Mouse (Mus musculus) MEL (cell line): ENCODE data around the gene Rbfox2. TPM values are rescaled to one million over a fixed set of nuclear protein-coding genes. Genes with fewer than 3 reads are reported as not detected.

Experiments used
- DNase-seq: peaks from one replicate; pipeline ENCODE4 v3.0.0; 2011; ENCODE audit warnings: low read depth, low spot score
- H3K27ac ChIP-seq: 2 replicates; pipeline ENCODE4 v1.5.1; 2012; ENCODE audit warnings: low read depth, mild to moderate bottlenecking, control low read depth, low read length, moderate library complexity; ENCODE audit not compliant: control insufficient read depth
- H3K27me3 ChIP-seq, 2 experiments: fragments of 150-350 bp in 1 of 2; sonication (generic) in 1 of 2; 2 replicates each; pipeline ENCODE4 v1.6.1; 2012; ENCODE audit warnings: low read length in 2 of 2, mild to moderate bottlenecking in 2 of 2, improper control_type of control experiment in 1 of 2, moderate library complexity in 1 of 2; ENCODE audit not compliant: insufficient read depth in 2 of 2, control insufficient read depth in 1 of 2
- H3K36me3 ChIP-seq, 2 experiments: 2 replicates each; pipeline ENCODE4 v1.6.1; 2012 to 2014; ENCODE audit warnings: low read length in 2 of 2, improper control_type of control experiment in 1 of 2, inconsistent platforms in 1 of 2, mild to moderate bottlenecking in 1 of 2; ENCODE audit not compliant: insufficient read depth in 2 of 2, control insufficient read depth in 1 of 2
- H3K4me1 ChIP-seq, 2 experiments: fragments of 150-350 bp in 1 of 2; sonication (generic) in 1 of 2; 2 replicates each; pipeline ENCODE4 v1.6.1; 2012; ENCODE audit warnings: low read length in 2 of 2, improper control_type of control experiment in 1 of 2, mild to moderate bottlenecking in 1 of 2; ENCODE audit not compliant: insufficient read depth in 2 of 2, control insufficient read depth in 1 of 2
- H3K4me3 ChIP-seq, 2 experiments: fragments of 150-350 bp in 1 of 2; sonication (generic) in 1 of 2; 2 replicates each; pipeline ENCODE4 v1.5.1; 2012; ENCODE audit warnings: low read depth in 2 of 2, low read length in 2 of 2, mild to moderate bottlenecking in 2 of 2, moderate library complexity in 2 of 2, control low read depth in 1 of 2, improper control_type of control experiment in 1 of 2; ENCODE audit not compliant: control insufficient read depth in 1 of 2, insufficient read depth in 1 of 2
- H3K79me2 ChIP-seq: 2 replicates; pipeline ENCODE4 v1.6.1; 2012; ENCODE audit warnings: mild to moderate bottlenecking, low read length, moderate library complexity; ENCODE audit not compliant: control insufficient read depth, poor library complexity, insufficient read depth
- H3K9ac ChIP-seq: 2 replicates; pipeline ENCODE4 v1.6.1; 2012; ENCODE audit warnings: low read depth, mild to moderate bottlenecking, control low read depth, low read length, moderate library complexity; ENCODE audit not compliant: control insufficient read depth, poor library complexity, severe bottlenecking
- H3K9me3 ChIP-seq: fragments of 150-350 bp; sonication (generic); replicated peaks from 2 replicates; pipeline ENCODE4 v1.6.1; 2012; ENCODE audit warnings: mild to moderate bottlenecking, low read length, improper control_type of control experiment, moderate library complexity; ENCODE audit not compliant: insufficient read depth
- BHLHE40 ChIP-seq: IDR thresholded peaks from 2 replicates; pipeline ENCODE4 v1.6.1; 2012; ENCODE audit warnings: low read depth, mild to moderate bottlenecking, inconsistent platforms, low read length, improper control_type of control experiment, borderline replicate concordance
- CTCF ChIP-seq, 3 experiments: IDR thresholded peaks in 2 of 3; conservative IDR thresholded peaks in 1 of 3; 2 replicates each; pipeline ENCODE4 v1.5.1; 2011 to 2012; ENCODE audit warnings: low read length in 3 of 3, low read depth in 2 of 3, mild to moderate bottlenecking in 2 of 3, improper control_type of control experiment in 1 of 3, inconsistent platforms in 1 of 3, mixed read lengths in 1 of 3, moderate library complexity in 1 of 3; ENCODE audit not compliant: control insufficient read depth in 1 of 3, insufficient read depth in 1 of 3, poor library complexity in 1 of 3, severe bottlenecking in 1 of 3
- EP300 ChIP-seq, 2 experiments: IDR thresholded peaks; 2 replicates each; pipeline ENCODE4 v1.6.1; 2011; ENCODE audit warnings: improper control_type of control experiment in 2 of 2, low read length in 2 of 2, low read depth in 1 of 2, mild to moderate bottlenecking in 1 of 2
- GABPA ChIP-seq: IDR thresholded peaks from 2 replicates; pipeline ENCODE4 v1.6.1; 2012; ENCODE audit warnings: low read depth, mild to moderate bottlenecking, inconsistent platforms, low read length, improper control_type of control experiment, moderate library complexity
- HCFC1 ChIP-seq: IDR thresholded peaks from 2 replicates; pipeline ENCODE4 v1.6.1; 2012; ENCODE audit warnings: low read depth, mild to moderate bottlenecking, inconsistent platforms, low read length, improper control_type of control experiment, moderate library complexity
- MAFK ChIP-seq: IDR thresholded peaks from 2 replicates; pipeline ENCODE4 v1.6.1; 2011; ENCODE audit warnings: low read depth, mild to moderate bottlenecking, low read length, improper control_type of control experiment, borderline replicate concordance
- MAX ChIP-seq: IDR thresholded peaks from 2 replicates; pipeline ENCODE4 v1.6.1; 2011; ENCODE audit warnings: low read length, improper control_type of control experiment
- MAZ ChIP-seq: IDR thresholded peaks from 2 replicates; pipeline ENCODE4 v1.6.1; 2012; ENCODE audit warnings: low read depth, mild to moderate bottlenecking, inconsistent platforms, low read length, improper control_type of control experiment
- MYB ChIP-seq: IDR thresholded peaks from 2 replicates; pipeline ENCODE4 v1.6.1; 2011; ENCODE audit warnings: mild to moderate bottlenecking, low read depth, low read length, improper control_type of control experiment
- MYC ChIP-seq: IDR thresholded peaks from 2 replicates; pipeline ENCODE4 v1.6.1; 2011; ENCODE audit warnings: low read depth, mild to moderate bottlenecking, low read length, improper control_type of control experiment, moderate library complexity
- NELFE ChIP-seq: IDR thresholded peaks from 2 replicates; pipeline ENCODE4 v1.6.1; 2011; ENCODE audit warnings: low read depth, low read length, improper control_type of control experiment
- NRF1 ChIP-seq: IDR thresholded peaks from 2 replicates; pipeline ENCODE4 v1.6.1; 2014; ENCODE audit warnings: low read depth, mild to moderate bottlenecking, inconsistent platforms, low read length, improper control_type of control experiment, moderate library complexity; ENCODE audit not compliant: poor library complexity, insufficient read depth, severe bottlenecking
- POLR2AphosphoS5 ChIP-seq: IDR thresholded peaks from 2 replicates; pipeline ENCODE4 v1.6.1; 2012; ENCODE audit warnings: low read depth, borderline replicate concordance, mild to moderate bottlenecking, inconsistent platforms, low read length, moderate library complexity, mixed read lengths
- RAD21 ChIP-seq: IDR thresholded peaks from 2 replicates; pipeline ENCODE4 v1.6.1; 2011; ENCODE audit warnings: mild to moderate bottlenecking, low read depth, low read length, improper control_type of control experiment
- RCOR1 ChIP-seq: IDR thresholded peaks from 2 replicates; pipeline ENCODE4 v1.6.1; 2012; ENCODE audit warnings: low read depth, mild to moderate bottlenecking, inconsistent platforms, low read length, improper control_type of control experiment
- SMC3 ChIP-seq: IDR thresholded peaks from 2 replicates; pipeline ENCODE4 v1.6.1; 2011; ENCODE audit warnings: low read depth, low read length, improper control_type of control experiment
- TAL1 ChIP-seq: IDR thresholded peaks from 2 replicates; pipeline ENCODE4 v1.6.1; 2012; ENCODE audit warnings: mild to moderate bottlenecking, inconsistent platforms, low read length, moderate library complexity, mixed read lengths
- TBP ChIP-seq: IDR thresholded peaks from 2 replicates; pipeline ENCODE4 v1.8.0; 2011; ENCODE audit warnings: low read depth, low read length, improper control_type of control experiment
- USF1 ChIP-seq: IDR thresholded peaks from 2 replicates; pipeline ENCODE4 v1.6.1; 2014; ENCODE audit warnings: low read depth, mild to moderate bottlenecking, inconsistent platforms, low read length, improper control_type of control experiment, moderate library complexity
- polyA plus RNA-seq, 2 experiments: library from polyadenylated mRNA; stranded (reverse) in 1 of 2; unstranded in 1 of 2; fragments of >175 nt in 1 of 2; fragments of >200 nt in 1 of 2; gene quantifications; 2 replicates each; pipeline versions ENCODE4 v1.2.1 to v1.2.4; 2012; ENCODE audit warnings: low replicate concordance in 2 of 2, low read depth in 1 of 2; ENCODE audit not compliant: insufficient read length in 2 of 2, insufficient read depth in 1 of 2, missing spikeins in 1 of 2
- total RNA-seq: library from RNA; depleted of rRNA; stranded (reverse); fragments of 300-350 nt; gene quantifications from 2 replicates; pipeline ENCODE4 v1.2.3, GENCODE M21; 2012

Rbfox2 gene
- total and polyA plus RNA-seq, 3 experiments, result 3.4 to 6.0 TPM; not detected in 1

GRCm38 (mm10) chr15:77257437-77258229 is 49.2 kb downstream of the Rbfox2 start:
- Histone ChIP-seq H3K4me3 (no peak overlapping the region), H3K79me2 (no peaks in the 10 kb centered on the region), H3K27me3 (no peaks in the 10 kb centered on the region), H3K9me3 (no peaks in the 10 kb centered on the region), H3K36me3 (no peaks in the 10 kb centered on the region), H3K27ac (no peak overlapping the region), H3K9ac (no peak overlapping the region), H3K4me1 (no peaks in the 10 kb centered on the region)
- TF ChIP-seq USF1 (no peak), CTCF (IDR thresholded peaks at IDR 0.05 in 2 of 3, conservative IDR thresholded peaks at IDR 0.05 in 1 of 3; ENCODE audit: control insufficient read depth in 1 of 3, insufficient read depth in 1 of 3, low read depth in 2 of 3, low read length in 3 of 3, poor library complexity in 1 of 3, severe bottlenecking in 1 of 3) (peak; percentile 56 to 80 (median 58)), POLR2AphosphoS5 (no peak), MYB (no peak), HCFC1 (no peak), NELFE (no peak), SMC3 (peak; percentile 46), EP300 (IDR thresholded peaks at IDR 0.05; ENCODE audit: low read depth in 1 of 2, low read length in 2 of 2) (no peak)
- peak; percentile 36 for DNase-seq

- H3K4me3 ChIP-seq, result no peak overlapping the region
- no peaks in the 10 kb centered on the region for H3K36me3 ChIP-seq
- no peaks in the 10 kb centered on the region for H3K27me3 ChIP-seq
- H3K9me3 ChIP-seq, result no peaks in the 10 kb centered on the region
- no peaks in the 10 kb centered on the region for H3K4me1 ChIP-seq
- H3K79me2 ChIP-seq, result no peaks in the 10 kb centered on the region
- no peak for DNase-seq
- H3K9ac ChIP-seq, result no peak overlapping the region
- H3K27ac ChIP-seq, result no peak overlapping the region
- no peak for TF ChIP-seq RAD21
- no peak for TF ChIP-seq TBP
- TF ChIP-seq MAX, result no peak
- no peak for TF ChIP-seq BHLHE40
- no peak for TF ChIP-seq MYB
- TF ChIP-seq MYC, result no peak
- no peak for TF ChIP-seq MAZ
- TF ChIP-seq TAL1, result no peak
- TF ChIP-seq GABPA, result no peak
- no peak for TF ChIP-seq RCOR1
- TF ChIP-seq NRF1, result no peak
- TF ChIP-seq MAFK, result no peak
- TF ChIP-seq, all 39 proteins: peak for 0
Measured at GRCm38 (mm10) chr15:77256782-77257181, 50.0 kb downstream of the Rbfox2 start.
